ENCODE assay signal across 8 mouse cellular contexts in the genomic region with DNA sequence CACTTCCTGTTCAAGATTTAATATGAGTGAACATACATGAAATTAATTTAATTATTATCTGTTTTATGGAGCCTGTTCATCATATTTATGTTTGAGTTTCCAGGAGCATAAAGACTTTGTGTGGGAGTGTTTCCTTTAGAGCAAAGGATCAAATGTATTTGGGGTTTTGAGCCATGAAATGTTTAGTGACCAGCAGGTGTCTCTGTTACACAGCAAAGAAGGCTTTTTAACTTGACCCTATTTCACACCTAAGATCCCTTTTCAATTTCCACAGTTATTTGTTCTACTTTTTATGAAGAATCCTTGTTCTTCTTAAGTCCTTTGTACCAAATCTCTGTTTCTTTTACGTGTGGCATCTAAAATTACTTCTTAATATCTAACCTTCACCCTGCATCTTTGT. TPM values are rescaled to one million over a fixed set of nuclear protein-coding genes. Genes with fewer than 3 reads are reported as not detected.
DNase-seq lines count a peak whose midpoint lies in the region; ATAC-seq and TF ChIP-seq lines count a peak whose summit lies in the region.

No protein-coding gene starts in this region.

- no peak overlapping the region for H3K4me3 ChIP-seq in kidney, adult 2 months (ENCODE audit: insufficient read depth, low read depth, low read length)

- CTCF ChIA-PET in Patski (lab: Charles Lee): no interaction called here

- H3K27me3 ChIP-seq in kidney, adult 2 months (replicated peaks; ENCODE audit: control insufficient read depth, insufficient read depth, low read length): no peaks in the 10 kb centered on the region
- H3K27me3 ChIP-seq in Patski: peaks cover 8% of the 10 kb centered on the region

- no peak for ATAC-seq in Patski

- no peaks in the 10 kb centered on the region for H3K4me1 ChIP-seq in kidney, adult 2 months (ENCODE audit: control insufficient read depth, insufficient read depth, low read length)

- POLR2A ChIA-PET in Patski (lab: Charles Lee): no interaction called here

- in situ Hi-C loops in Patski (cut with MboI; ENCODE audit: low pct_unique_long_range_greater_than_20kb): loop anchor here (10.0 kb wide), 2 partner anchors 346 to 1116 kb away; no protein-coding TSS in a partner anchor

- H3K36me3 ChIP-seq in kidney, adult 2 months (ENCODE audit: control insufficient read depth, insufficient read depth, low read length): no peaks in the 10 kb centered on the region

- no peak overlapping the region for H3K27ac ChIP-seq in kidney, adult 2 months (ENCODE audit: insufficient read depth, low read depth, low read length)

- 51% methylated on average over 1 of the region's 1 CpGs for WGBS in kidney, adult 2 months

- DNase-seq in kidney, adult 2 months: peak; percentile 37
- DNase-seq in kidney, postnatal 10 days: no peak
- DNase-seq in CD4-positive helper T cell, adult 2 months (ENCODE audit: low read depth, low spot score): peak; percentile 54
- DNase-seq in Patski (ENCODE audit: low read depth, low spot score): no peak
- DNase-seq in induced T-regulatory cell, adult 2 months (ENCODE audit: low read depth): peak; percentile 76
- no peak for DNase-seq in layer of hippocampus, adult 9-10 months (ENCODE audit: low spot score)
- no peak for DNase-seq in adrenal gland, adult 2 months
- DNase-seq in right cerebral cortex, postnatal 14 days: no peak

- 0 out of 2 replicates have a peak, but pooled peaks have one; percentile 17 for TF ChIP-seq CTCF in kidney, adult 2 months (conservative IDR thresholded peaks at IDR 0.05; ENCODE audit: insufficient read depth, insufficient read length, low read depth, low read length)
- peak; percentile 40 for TF ChIP-seq CTCF in Patski (IDR thresholded peaks at IDR 0.05)

- no peak for TF ChIP-seq POLR2A in kidney, adult 2 months (IDR thresholded peaks at IDR 0.05; ENCODE audit: low read depth, low read length)

RNA-seq across cellular contexts. Expression of gene Hspa13, which starts 12.4 kb away (rescaled TPM):
- 5.1 and 6.0 TPM in 2 replicates for polyA plus RNA-seq in kidney, adult 2 months (2012; rRNA removed)
- polyA plus RNA-seq in Patski (2021): 43.6 TPM
- 10 to 100 TPM; 39.2 to 48.9 TPM for total RNA-seq in adrenal gland, adult 2 months (2021)
- polyA plus RNA-seq in adrenal gland, adult 2 months (2012; rRNA removed): 1.2 and 1.3 TPM in 2 replicates

Comparison
In these comparisons a context has a peak if more than half of its experiments do, and no peak if none do; other contexts are left out.
1. DNase-seq: peak in kidney, adult 2 months (single experiment), CD4-positive helper T cell, adult 2 months (single experiment) and induced T-regulatory cell, adult 2 months (single experiment); none in kidney, postnatal 10 days (single experiment), Patski (single experiment), layer of hippocampus, adult 9-10 months (single experiment), adrenal gland, adult 2 months (single experiment) and right cerebral cortex, postnatal 14 days (single experiment).